16 mouse cellular contexts compared by ENCODE assay signal in the genomic region with DNA sequence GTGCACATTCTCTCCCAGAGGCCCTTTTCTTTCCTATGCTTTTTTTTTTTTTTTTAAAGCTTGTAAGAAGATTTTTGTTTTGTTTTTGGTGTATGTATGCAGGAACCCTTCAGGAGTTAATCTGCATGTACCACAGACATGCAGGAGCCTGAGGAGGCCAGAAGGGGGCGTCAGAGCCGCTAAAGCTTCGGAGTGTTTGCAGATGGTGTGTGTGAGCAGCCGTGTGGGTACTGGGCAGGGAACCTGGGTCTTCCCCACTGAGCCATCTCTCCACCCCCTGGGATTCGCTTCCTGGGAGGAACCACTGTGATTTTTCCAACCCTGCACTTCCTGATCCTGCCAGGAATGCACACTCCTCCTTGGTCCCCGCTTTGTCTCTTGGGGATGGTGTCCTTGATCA. TPM values are rescaled to one million over a fixed set of nuclear protein-coding genes. Genes with fewer than 3 reads are reported as not detected.
DNase-seq lines count a peak whose midpoint lies in the region; ATAC-seq and TF ChIP-seq lines count a peak whose summit lies in the region.
"Had no signal": no experiment of that assay in that cellular context is flagged by ENCODE, and none has a peak within 500 bp of the region (broad histone marks: within the 10 kb centered on the region; RNA-seq: fewer than 3 reads in every experiment).

No protein-coding gene starts in this region.

- peaks cover 2% of the 10 kb centered on the region for H3K4me1 ChIP-seq in heart, adult 2 months (ENCODE audit: control insufficient read depth, insufficient read depth, low read length)
- H3K4me1 ChIP-seq in liver, adult 2 months (ENCODE audit: control insufficient read depth, insufficient read depth, low read length): no peaks in the 10 kb centered on the region
- H3K4me1 ChIP-seq in liver, embryonic 11.5 days (replicated peaks; ENCODE audit: control insufficient read depth, insufficient read depth, low read length): no peaks in the 10 kb centered on the region
- peaks cover 19% of the 10 kb centered on the region for H3K4me1 ChIP-seq in E14TG2a.4 (replicated peaks; ENCODE audit: low read depth, low read length)
- H3K4me1 ChIP-seq in cortical plate, adult 2 months (ENCODE audit: control insufficient read depth, insufficient read depth, low read length): no peaks in the 10 kb centered on the region
- no peaks in the 10 kb centered on the region for H3K4me1 ChIP-seq in forebrain, embryonic 12.5 days
- H3K4me1 ChIP-seq: limb, embryonic 12.5 days had no signal

- H3K27ac ChIP-seq in heart, adult 2 months: no peak overlapping the region
- H3K27ac ChIP-seq in liver, adult 2 months (replicated peaks; ENCODE audit: insufficient read depth, low read depth, low read length): no peak overlapping the region
- H3K27ac ChIP-seq in liver, embryonic 11.5 days (ENCODE audit: low read depth, low read length): no peak overlapping the region
- no peak overlapping the region for H3K27ac ChIP-seq in cortical plate, adult 2 months (ENCODE audit: insufficient read depth, low read length)
- H3K27ac ChIP-seq in forebrain, embryonic 12.5 days: no peak overlapping the region
- H3K27ac ChIP-seq: forebrain, embryonic 15.5 days; heart, embryonic 13.5 days; limb, embryonic 12.5 days; midbrain, embryonic 12.5 days had no signal

- peak; percentile 39 for TF ChIP-seq CTCF in heart, adult 2 months (IDR thresholded peaks at IDR 0.05)
- TF ChIP-seq CTCF in liver, adult 2 months (IDR thresholded peaks at IDR 0.05; ENCODE audit: low read depth, low read length): peak; percentile 37; the same call in 1 of the 2 replicates
- peak; percentile 55 for TF ChIP-seq CTCF in E14TG2a.4 (conservative IDR thresholded peaks at IDR 0.05; ENCODE audit: low read length)
- TF ChIP-seq CTCF in cortical plate, adult 2 months (IDR thresholded peaks at IDR 0.05; ENCODE audit: extremely low read depth, insufficient read depth, low read length): peak; percentile 25; the same call in 1 of the 2 replicates

- no peak for ATAC-seq in liver, embryonic 11.5 days (replicated peaks; ENCODE audit: low FRiP score)
- no peak for ATAC-seq in forebrain, embryonic 12.5 days (ENCODE audit: low FRiP score)
- ATAC-seq: forebrain, embryonic 15.5 days had no signal

- intact Hi-C loops in heart, adult 2 months (cut with DNase I): no loop called here
- intact Hi-C loops in heart, postnatal 14 days (cut with DNase I): no loop called here

- WGBS in heart, adult 2 months: 41% methylated on average over 6 of the region's 6 CpGs
- 44% methylated on average over 6 of the region's 6 CpGs for WGBS in liver, adult 2 months
- 44% methylated on average over 6 of the region's 6 CpGs for WGBS in liver, embryonic 11.5 days
- WGBS in forebrain, embryonic 12.5 days: 45% methylated on average over 6 of the region's 6 CpGs

- no peaks in the 10 kb centered on the region for H3K36me3 ChIP-seq in heart, adult 2 months (ENCODE audit: control insufficient read depth, insufficient read depth, low read length)
- H3K36me3 ChIP-seq in liver, adult 2 months (ENCODE audit: control insufficient read depth, insufficient read depth, low read length): no peaks in the 10 kb centered on the region
- no peaks in the 10 kb centered on the region for H3K36me3 ChIP-seq in liver, embryonic 11.5 days (ENCODE audit: control insufficient read depth, insufficient read depth, low read length)
- H3K36me3 ChIP-seq in E14TG2a.4 (ENCODE audit: insufficient read depth, low read length): no peaks in the 10 kb centered on the region
- no peaks in the 10 kb centered on the region for H3K36me3 ChIP-seq in forebrain, embryonic 12.5 days (replicated peaks)
- H3K36me3 ChIP-seq: forebrain, embryonic 15.5 days; G1E; heart, embryonic 13.5 days; limb, embryonic 12.5 days; midbrain, embryonic 12.5 days had no signal

- no peak overlapping the region for H3K4me2 ChIP-seq in liver, embryonic 11.5 days
- H3K4me2 ChIP-seq in forebrain, embryonic 12.5 days: no peak overlapping the region
- H3K4me2 ChIP-seq: forebrain, embryonic 15.5 days; heart, embryonic 13.5 days; limb, embryonic 12.5 days; midbrain, embryonic 12.5 days had no signal

- no peak for TF ChIP-seq EP300 in heart, adult 2 months (IDR thresholded peaks at IDR 0.05; ENCODE audit: insufficient read depth, low read depth, low read length)

- H3K4me3 ChIP-seq in heart, adult 2 months: no peak overlapping the region
- no peak overlapping the region for H3K4me3 ChIP-seq in liver, adult 2 months (ENCODE audit: insufficient read depth, low read depth, low read length)
- no peak overlapping the region for H3K4me3 ChIP-seq in liver, embryonic 11.5 days (ENCODE audit: low read depth, low read length)
- H3K4me3 ChIP-seq in E14TG2a.4 (replicated peaks; ENCODE audit: low read length): no peak overlapping the region
- no peak overlapping the region for H3K4me3 ChIP-seq in cortical plate, adult 2 months (ENCODE audit: insufficient read depth, low read length)
- H3K4me3 ChIP-seq in forebrain, embryonic 12.5 days (replicated peaks): no peak overlapping the region
- H3K4me3 ChIP-seq: forebrain, embryonic 15.5 days; heart, embryonic 13.5 days; limb, embryonic 12.5 days; midbrain, embryonic 12.5 days had no signal

- no peak for DNase-seq in heart, adult 2 months
- DNase-seq in heart, postnatal 14 days: no peak
- no peak for DNase-seq in liver, adult 2 months (ENCODE audit: extremely low read depth, low read depth, low spot score)
- DNase-seq in liver, embryonic 11.5 days (ENCODE audit: low spot score): no peak
- no peak for DNase-seq in right cerebral cortex, postnatal 4 days
- DNase-seq: kidney, adult 8-10 months had no signal

- H3K9ac ChIP-seq in heart, adult 2 months (ENCODE audit: low read depth, low read length): no peak overlapping the region
- no peak overlapping the region for H3K9ac ChIP-seq in liver, adult 2 months (ENCODE audit: low read depth, low read length)
- H3K9ac ChIP-seq in liver, embryonic 11.5 days (ENCODE audit: low read depth, low read length): no peak overlapping the region
- no peak overlapping the region for H3K9ac ChIP-seq in forebrain, embryonic 12.5 days
- H3K9ac ChIP-seq: forebrain, embryonic 15.5 days; heart, embryonic 13.5 days; limb, embryonic 12.5 days; midbrain, embryonic 12.5 days had no signal

- H3K9me3 ChIP-seq in liver, embryonic 11.5 days (ENCODE audit: control insufficient read depth, low read length): no peaks in the 10 kb centered on the region
- H3K9me3 ChIP-seq in E14TG2a.4 (ENCODE audit: low read length): no peaks in the 10 kb centered on the region
- no peaks in the 10 kb centered on the region for H3K9me3 ChIP-seq in forebrain, embryonic 12.5 days
- H3K9me3 ChIP-seq: forebrain, embryonic 15.5 days; G1E; heart, embryonic 13.5 days; midbrain, embryonic 12.5 days had no signal

- H3K27me3 ChIP-seq in heart, adult 2 months (ENCODE audit: control insufficient read depth, insufficient read depth, low read length): no peaks in the 10 kb centered on the region
- H3K27me3 ChIP-seq in liver, adult 2 months (ENCODE audit: control insufficient read depth, insufficient read depth, low read length): no peaks in the 10 kb centered on the region
- peaks cover 21% of the 10 kb centered on the region for H3K27me3 ChIP-seq in liver, embryonic 11.5 days (replicated peaks; ENCODE audit: control insufficient read depth, insufficient read depth, low read length)
- H3K27me3 ChIP-seq in E14TG2a.4 (ENCODE audit: insufficient read depth, low read length): peaks cover 36% of the 10 kb centered on the region
- peaks cover 43% of the 10 kb centered on the region for H3K27me3 ChIP-seq in forebrain, embryonic 12.5 days

- no peaks in the 10 kb centered on the region for H3K79me2 ChIP-seq in heart, adult 2 months (replicated peaks; ENCODE audit: control insufficient read depth, insufficient read depth, low read length)
- H3K79me2 ChIP-seq in liver, adult 2 months (ENCODE audit: control insufficient read depth, insufficient read depth, low read length): no peaks in the 10 kb centered on the region

- TF ChIP-seq POLR2A in heart, adult 2 months (IDR thresholded peaks at IDR 0.05; ENCODE audit: insufficient read depth, low read depth, low read length): no peak
- no peak for TF ChIP-seq POLR2A in liver, adult 2 months (IDR thresholded peaks at IDR 0.05; ENCODE audit: extremely low read depth, insufficient read depth, low read length)
- no peak for TF ChIP-seq POLR2A in cortical plate, adult 2 months (IDR thresholded peaks at IDR 0.05; ENCODE audit: extremely low read depth, insufficient read depth, low read length)

RNA-seq across cellular contexts. Expression of gene Gm11444, which starts 0.6 kb away (rescaled TPM):
- not detected for total RNA-seq in heart, adult 2 months (2021)
- not detected in 2 replicates for polyA plus RNA-seq in heart, adult 2 months (2012; rRNA removed)
- not detected for total RNA-seq in heart, postnatal 14 days (2021)
- not detected in 2 replicates for total RNA-seq in liver, adult 2 months (2014; rRNA removed)
- polyA plus RNA-seq in liver, adult 2 months (2012; rRNA removed): not detected in 2 replicates
- polyA plus RNA-seq in liver, embryonic 11.5 days (2014; fragmentation: Nextera tagmentation; extraction: Ambion mirVana): not detected in 2 replicates
- not detected in 2 replicates for polyA plus RNA-seq in cortical plate, adult 2 months (2012; rRNA removed)
- not detected in 2 replicates for polyA plus RNA-seq in forebrain, embryonic 12.5 days (2016; fragmentation: Nextera tagmentation; extraction: Ambion mirVana)
- total RNA-seq: common myeloid progenitor, adult 5-6 weeks; G1E; neutrophil, adult 5-6 weeks had no signal
- polyA plus RNA-seq: forebrain, embryonic 15.5 days; G1E; heart, embryonic 13.5 days; limb, embryonic 12.5 days; midbrain, embryonic 12.5 days had no signal

RNA-seq across cellular contexts. Expression of gene Tbx2, which starts 18.4 kb away (rescaled TPM):
- 1 to 10 TPM; 5.5 to 5.7 TPM for total RNA-seq in heart, adult 2 months (2021)
- 6.9 and 7.5 TPM in 2 replicates for polyA plus RNA-seq in heart, adult 2 months (2012; rRNA removed)
- 10 to 100 TPM; 11.8 to 14.5 TPM for total RNA-seq in heart, postnatal 14 days (2021)
- 1.3 and 1.4 TPM in 2 replicates for total RNA-seq in liver, adult 2 months (2014; rRNA removed)
- 2.4 and 3.0 TPM in 2 replicates for polyA plus RNA-seq in liver, adult 2 months (2012; rRNA removed)
- polyA plus RNA-seq in liver, embryonic 11.5 days (2014; fragmentation: Nextera tagmentation; extraction: Ambion mirVana): 2.7 and 3.2 TPM in 2 replicates
- 2.7 and 2.9 TPM in 2 replicates for polyA plus RNA-seq in cortical plate, adult 2 months (2012; rRNA removed)
- polyA plus RNA-seq in forebrain, embryonic 12.5 days (2016; fragmentation: Nextera tagmentation; extraction: Ambion mirVana): 0.81 and 1.0 TPM in 2 replicates

RNA-seq across cellular contexts. Expression of gene Tbx4, which starts 35.5 kb away (rescaled TPM):
- total RNA-seq in heart, adult 2 months (2021): not detected
- 0.09 and 0.55 TPM in 2 replicates for polyA plus RNA-seq in heart, adult 2 months (2012; rRNA removed)
- under 1 TPM in 1 of 2 experiments, not detected in 1; 0.14 TPM for total RNA-seq in heart, postnatal 14 days (2021)
- total RNA-seq in liver, adult 2 months (2014; rRNA removed): not detected in 2 replicates
- 0.02 TPM in 1 of 2 replicates, not detected in the other for polyA plus RNA-seq in liver, adult 2 months (2012; rRNA removed)
- polyA plus RNA-seq in liver, embryonic 11.5 days (2014; fragmentation: Nextera tagmentation; extraction: Ambion mirVana): 0.79 and 0.86 TPM in 2 replicates
- polyA plus RNA-seq in cortical plate, adult 2 months (2012; rRNA removed): 0.19 and 0.29 TPM in 2 replicates
- polyA plus RNA-seq in forebrain, embryonic 12.5 days (2016; fragmentation: Nextera tagmentation; extraction: Ambion mirVana): 0.23 and 0.42 TPM in 2 replicates
- total RNA-seq: common myeloid progenitor, adult 5-6 weeks; G1E; neutrophil, adult 5-6 weeks had no signal
- polyA plus RNA-seq: G1E had no signal
